Mouse (Mus musculus) liver, adult 2 months (tissue): ENCODE measurements around the gene Osbpl5. TPM values are rescaled to one million over a fixed set of nuclear protein-coding genes. Genes with fewer than 3 reads are reported as not detected.
"Not testable (repeated sequence)": the region's sequence is repeated elsewhere in the genome, so short reads cannot be mapped to it uniquely, and the experiment has no call there.

ENCODE experiments used
- DNase-seq: peaks from one replicate; pipeline ENCODE4 v3.0.0-alpha.2; 2011; ENCODE audit warnings: low read depth, low spot score; ENCODE audit errors: extremely low read depth
- H3K27ac ChIP-seq: fragments of 200-500 bp; replicated peaks from 2 replicates; pipeline ENCODE4 v1.5.1; 2012; ENCODE audit warnings: low read depth, mild to moderate bottlenecking, control low read depth, inconsistent platforms, low read length; ENCODE audit not compliant: insufficient read depth
- H3K27me3 ChIP-seq: fragments of 200-500 bp; 2 replicates; pipeline ENCODE4 v1.6.1; 2012; ENCODE audit warnings: mild to moderate bottlenecking, moderate library complexity, low read length, inconsistent platforms; ENCODE audit not compliant: control insufficient read depth, insufficient read depth
- H3K36me3 ChIP-seq: fragments of 200-500 bp; 2 replicates; pipeline ENCODE4 v1.6.1; 2012; ENCODE audit warnings: low read length, inconsistent platforms; ENCODE audit not compliant: control insufficient read depth, insufficient read depth
- H3K4me1 ChIP-seq: fragments of 200-500 bp; 2 replicates; pipeline ENCODE4 v1.6.1; 2011; ENCODE audit warnings: low read length; ENCODE audit not compliant: control insufficient read depth, insufficient read depth
- H3K4me3 ChIP-seq: fragments of 200-500 bp; 2 replicates; pipeline ENCODE4 v1.5.1; 2011; ENCODE audit warnings: low read depth, mild to moderate bottlenecking, control low read depth, low read length, moderate library complexity; ENCODE audit not compliant: insufficient read depth
- H3K79me2 ChIP-seq: fragments of 200-500 bp; 2 replicates; pipeline ENCODE4 v1.6.1; 2012; ENCODE audit warnings: inconsistent platforms, mild to moderate bottlenecking, low read length, moderate library complexity; ENCODE audit not compliant: control insufficient read depth, insufficient read depth
- H3K9ac ChIP-seq: fragments of 200-500 bp; 2 replicates; pipeline ENCODE4 v1.6.1; 2012; ENCODE audit warnings: low read depth, mild to moderate bottlenecking, control low read depth, inconsistent platforms, low read length
- CTCF ChIP-seq: fragments of 200-500 bp; IDR thresholded peaks from 2 replicates; pipeline ENCODE4 v1.5.1; 2011; ENCODE audit warnings: low read depth, low read length, control low read depth
- POLR2A ChIP-seq: fragments of 200-500 bp; IDR thresholded peaks from 2 replicates; pipeline ENCODE4 v1.6.1; 2011; ENCODE audit warnings: low read length, control low read depth; ENCODE audit not compliant: insufficient read depth; ENCODE audit errors: extremely low read depth
- WGBS: fragments of 180-500 bp; shearing (Covaris S2); methylation state at CpG from one replicate; pipeline ENCODE4 v1.1.7; 2018; 5-methylcytosine and 5-hydroxymethylcytosine counted together
- polyA plus RNA-seq: library from polyadenylated mRNA; depleted of rRNA; stranded (reverse); fragments of >200 nt; gene quantifications from 2 replicates; pipeline ENCODE4 v1.2.3, GENCODE M21; 2012
- total RNA-seq: library from RNA; depleted of rRNA; stranded (reverse); fragments of >200 nt; gene quantifications from 2 replicates; pipeline ENCODE4 v1.2.3, GENCODE M21; 2014

Gene Osbpl5
- total and polyA plus RNA-seq, 2 experiments: 2.7 to 3.8 TPM

- TF ChIP-seq POLR2A: no peak
- TF ChIP-seq CTCF: no peak
- WGBS: 95% methylated on average over 12 of the region's 12 CpGs
- H3K4me1 ChIP-seq: no peaks in the 10 kb centered on the region
- DNase-seq: no peak
- no peak overlapping the region for H3K27ac ChIP-seq
- H3K4me3 ChIP-seq: no peak overlapping the region
- no peak overlapping the region for H3K9ac ChIP-seq
- no peaks in the 10 kb centered on the region for H3K36me3 ChIP-seq
- H3K79me2 ChIP-seq: no peaks in the 10 kb centered on the region
- H3K27me3 ChIP-seq: no peaks in the 10 kb centered on the region
Observed at GRCm38 (mm10) chr7:143692746-143693510, 63.9 kb downstream of the Osbpl5 start.

GRCm38 (mm10) chr7:143691909-143692308 lies 64.9 kb downstream of the Osbpl5 start:
- Histone ChIP-seq H3K27ac (no peak overlapping the region), H3K4me3 (no peak overlapping the region), H3K4me1 (no peaks in the 10 kb centered on the region), H3K27me3 (no peaks in the 10 kb centered on the region), H3K79me2 (no peaks in the 10 kb centered on the region), H3K36me3 (no peaks in the 10 kb centered on the region), H3K9ac (no peak overlapping the region)
- no peak for DNase-seq
- 95% methylated on average over 4 of the region's 4 CpGs for WGBS
- TF ChIP-seq POLR2A: no peak
- no peak for TF ChIP-seq CTCF

GRCm38 (mm10) chr7:143691181-143691580 lies 65.6 kb downstream of the Osbpl5 start:
- Histone ChIP-seq H3K27me3 (no peaks in the 10 kb centered on the region), H3K4me3 (no peak overlapping the region), H3K79me2 (no peaks in the 10 kb centered on the region), H3K27ac (no peak overlapping the region), H3K4me1 (no peaks in the 10 kb centered on the region), H3K9ac (no peak overlapping the region), H3K36me3 (no peaks in the 10 kb centered on the region)
- TF ChIP-seq POLR2A: no peak
- TF ChIP-seq CTCF: no peak
- no peak for DNase-seq
- 89% methylated on average over 5 of the region's 5 CpGs for WGBS

- Histone ChIP-seq H3K9ac (no peak overlapping the region), H3K27me3 (no peaks in the 10 kb centered on the region), H3K79me2 (no peaks in the 10 kb centered on the region), H3K27ac (no peak overlapping the region), H3K4me3 (no peak overlapping the region), H3K36me3 (no peaks in the 10 kb centered on the region), H3K4me1 (no peaks in the 10 kb centered on the region)
- WGBS: 80% methylated on average over 4 of the region's 4 CpGs
- TF ChIP-seq POLR2A (no peak), CTCF (no peak)
- DNase-seq: no peak
Observed at GRCm38 (mm10) chr7:143689946-143690345, 66.8 kb downstream of the Osbpl5 start.

- Histone ChIP-seq H3K79me2 (no peaks in the 10 kb centered on the region), H3K4me1 (no peaks in the 10 kb centered on the region), H3K27ac (no peak overlapping the region), H3K4me3 (no peak overlapping the region), H3K36me3 (no peaks in the 10 kb centered on the region), H3K9ac (no peak overlapping the region), H3K27me3 (no peaks in the 10 kb centered on the region)
- no peak for DNase-seq
- no peak for TF ChIP-seq POLR2A
- WGBS: 84% methylated on average over 7 of the region's 7 CpGs
Observed at GRCm38 (mm10) chr7:143689481-143689880, 67.3 kb downstream of the Osbpl5 start.

GRCm38 (mm10) chr7:143686676-143687075 lies 70.1 kb downstream of the Osbpl5 start:
- not testable (repeated sequence) for H3K79me2 ChIP-seq, H3K27ac ChIP-seq, H3K4me1 ChIP-seq, H3K27me3 ChIP-seq, DNase-seq, H3K4me3 ChIP-seq, H3K36me3 ChIP-seq, H3K9ac ChIP-seq
- WGBS: 94% methylated on average over 3 of the region's 3 CpGs

- H3K27me3 ChIP-seq, H3K36me3 ChIP-seq, H3K4me1 ChIP-seq, H3K9ac ChIP-seq, H3K27ac ChIP-seq, H3K79me2 ChIP-seq, DNase-seq, H3K4me3 ChIP-seq: not testable (repeated sequence)
- 56% methylated on average over 4 of the region's 4 CpGs for WGBS
Observed at GRCm38 (mm10) chr7:143686191-143686590, 70.6 kb downstream of the Osbpl5 start.
